In the genomic region with DNA sequence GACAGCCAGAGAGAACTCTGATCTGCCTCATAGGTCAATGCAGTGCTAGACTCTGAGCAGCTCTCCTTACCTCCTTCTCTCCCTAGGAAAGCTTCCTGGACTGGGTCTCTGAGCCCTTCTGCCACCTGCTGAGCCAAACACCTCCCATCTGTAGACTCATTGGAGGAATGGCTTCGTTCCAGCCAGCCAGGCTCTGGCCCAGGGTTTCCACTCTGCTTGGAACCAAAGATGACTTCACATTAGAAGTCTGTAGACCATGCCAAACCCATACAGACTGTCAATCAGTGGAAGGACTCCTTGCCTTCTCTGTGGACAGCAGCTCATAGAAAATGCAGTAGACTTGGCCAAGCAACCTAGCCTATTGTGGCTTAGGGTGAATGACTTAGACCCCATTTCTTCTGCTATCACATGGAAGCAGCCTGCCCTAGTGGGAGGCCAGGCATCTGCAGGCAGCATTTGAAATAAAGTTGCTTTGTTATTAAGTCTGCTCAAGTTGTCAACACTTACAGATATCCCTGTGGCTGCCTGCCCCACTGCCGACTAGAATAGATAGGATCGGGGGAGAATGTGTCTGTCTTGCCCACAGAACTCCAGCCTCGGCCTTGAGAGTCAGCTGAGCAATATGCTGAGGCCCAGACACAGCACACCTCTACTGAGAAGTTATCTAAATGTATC, we compare ENCODE assay signal across 7 mouse cellular contexts.
DNase-seq lines count a peak whose midpoint lies in the region; ATAC-seq lines count a peak whose summit lies in the region.

No protein-coding gene starts in this region.

- no peaks in the 10 kb centered on the region for H3K9me3 ChIP-seq in heart, embryonic 11.5 days (replicated peaks; ENCODE audit: control insufficient read depth, low read length)

- H3K4me1 ChIP-seq in heart, embryonic 11.5 days (ENCODE audit: control insufficient read depth, insufficient read depth, low read length): peaks cover 22% of the 10 kb centered on the region

- H3K36me3 ChIP-seq in heart, embryonic 11.5 days (ENCODE audit: control insufficient read depth, insufficient read depth, low read length): peaks cover 12% of the 10 kb centered on the region

- no peak overlapping the region for H3K4me2 ChIP-seq in heart, embryonic 11.5 days

- no peak overlapping the region for H3K9ac ChIP-seq in heart, embryonic 11.5 days (ENCODE audit: low read depth, low read length)

- H3K27ac ChIP-seq in heart, embryonic 11.5 days (ENCODE audit: low read depth, low read length): peak overlapping the region; percentile 6; the same call in 1 of the 2 replicates

- no peak for ATAC-seq in heart, embryonic 11.5 days (replicated peaks; ENCODE audit: insufficient number of reproducible peaks, low FRiP score, low TSS enrichment)

- DNase-seq in ovary, postnatal 36 days (ENCODE audit: low spot score): peak; percentile 46
- DNase-seq in ovary, postnatal 10 days (ENCODE audit: low spot score): no peak
- peak; percentile 88 to 93 for DNase-seq in cerebellum, postnatal 10 days
- peak; percentile 81 for DNase-seq in lung, postnatal 10 days
- no peak for DNase-seq in thymus, postnatal 10 days (ENCODE audit: low spot score in 2 of 2)
- no peak for DNase-seq in B cell, adult 2 months

- no peaks in the 10 kb centered on the region for H3K27me3 ChIP-seq in heart, embryonic 11.5 days (ENCODE audit: control insufficient read depth, insufficient read depth, low read length)

- no peak overlapping the region for H3K4me3 ChIP-seq in heart, embryonic 11.5 days (ENCODE audit: low read depth, low read length)

- WGBS in heart, embryonic 11.5 days (ENCODE audit: insufficient replicate concordance): 23% methylated on average over 4 of the region's 4 CpGs

Comparison
In these comparisons a context has a peak if more than half of its experiments do, and no peak if none do; other contexts are left out.
1. DNase-seq: peak in ovary, postnatal 36 days (single experiment), cerebellum, postnatal 10 days (2 of 2) and lung, postnatal 10 days (single experiment); none in ovary, postnatal 10 days (single experiment), thymus, postnatal 10 days (0 of 2) and B cell, adult 2 months (0 of 2).